Mouse (Mus musculus) retina, postnatal 7 days (tissue): ENCODE results near the gene Eme2.

Experiments
- DNase-seq: peaks from one replicate; pipeline ENCODE4 v3.0.0-alpha.2; 2012; ENCODE audit warnings: low read depth, low spot score

Gene Eme2

GRCm38 (mm10) chr17:24896241-24896992 lies 1.5 kb upstream of the Eme2 start, which contains the start of gene Nme3:
Nme3 (plus strand) TSS chr17:24896500.
- DNase-seq: peak; percentile 50

- no peak for DNase-seq
These were observed 819 bp upstream of the Eme2 start for GRCm38 (mm10) chr17:24895571-24896240.

GRCm38 (mm10) chr17:24894061-24894994 lies 559 bp downstream of the Eme2 start:
- no peak for DNase-seq

- no peak for DNase-seq
These were observed 1.6 kb downstream of the Eme2 start for GRCm38 (mm10) chr17:24893276-24893675.

- DNase-seq: no peak
These were observed 2.1 kb downstream of the Eme2 start for GRCm38 (mm10) chr17:24892785-24893184.

GRCm38 (mm10) chr17:24891321-24891720 lies 3.6 kb downstream of the Eme2 start:
- no peak for DNase-seq

- DNase-seq: no peak
These were observed 4.5 kb downstream of the Eme2 start for GRCm38 (mm10) chr17:24890151-24891092.

- DNase-seq: no peak
These were observed 6.0 kb downstream of the Eme2 start for GRCm38 (mm10) chr17:24888862-24889261.

GRCm38 (mm10) chr17:24887291-24888080 lies 7.4 kb downstream of the Eme2 start:
- DNase-seq: no peak

GRCm38 (mm10) chr17:24886932-24887271 lies 8.0 kb downstream of the Eme2 start:
- no peak for DNase-seq

GRCm38 (mm10) chr17:24886134-24886931 lies 8.6 kb downstream of the Eme2 start, which contains the start of the genes Nubp2 and Spsb3:
Nubp2 (minus strand) TSS chr17:24886349.
Spsb3 (plus strand) TSS chr17:24886643.
- DNase-seq: peak; percentile 98

GRCm38 (mm10) chr17:24885356-24886133 lies 9.3 kb downstream of the Eme2 start:
- DNase-seq: no peak

GRCm38 (mm10) chr17:24884391-24884790 lies 10.5 kb downstream of the Eme2 start:
- no peak for DNase-seq

- no peak for DNase-seq
These were observed 13.0 kb downstream of the Eme2 start for GRCm38 (mm10) chr17:24881738-24882440.

- DNase-seq: no peak
These were observed 16.4 kb downstream of the Eme2 start for GRCm38 (mm10) chr17:24878531-24878930.

- no peak for DNase-seq
These were observed 16.8 kb downstream of the Eme2 start for GRCm38 (mm10) chr17:24878117-24878397.

GRCm38 (mm10) chr17:24877336-24878116 lies 17.4 kb downstream of the Eme2 start:
- DNase-seq: no peak
